Mouse (Mus musculus): ENCODE results near the gene Nfix. TPM values are rescaled to one million over a fixed set of nuclear protein-coding genes. Genes with fewer than 3 reads are reported as not detected.
A peak's percentile ranks its signal among the peaks of the same experiment; 100 is the strongest.

Nfix gene
- total and polyA plus RNA-seq, 3 experiments = 68.7 to 297 (median 274) TPM

- 90% methylated on average over 10 of the region's 10 CpGs for WGBS
- H3K9ac ChIP-seq (ENCODE audit: low read depth, low read length) = no peak overlapping the region
- intact Hi-C loops (cut with DNase I) = loop anchor here (2.0 to 5.0 kb wide), 2 partner anchors 38 to 51 kb away; no protein-coding TSS in a partner anchor
- no peak for TF ChIP-seq EP300 (IDR thresholded peaks at IDR 0.05; ENCODE audit: insufficient read depth, low read depth, low read length)
- no peak for TF ChIP-seq POLR2A (IDR thresholded peaks at IDR 0.05; ENCODE audit: insufficient read depth, low read depth, low read length)
- TF ChIP-seq CTCF (IDR thresholded peaks at IDR 0.05) = no peak
- no peak overlapping the region for H3K27ac ChIP-seq
- no peak for DNase-seq
- H3K36me3 ChIP-seq (ENCODE audit: control insufficient read depth, insufficient read depth, low read length) = no peaks in the 10 kb centered on the region
- no peaks in the 10 kb centered on the region for H3K27me3 ChIP-seq (ENCODE audit: control insufficient read depth, insufficient read depth, low read length)
- no peak overlapping the region for H3K4me3 ChIP-seq
- peaks cover 2% of the 10 kb centered on the region; the same call in 1 of the 2 replicates for H3K79me2 ChIP-seq (replicated peaks; ENCODE audit: control insufficient read depth, insufficient read depth, low read length)
- peaks cover 7% of the 10 kb centered on the region for H3K4me1 ChIP-seq (ENCODE audit: control insufficient read depth, insufficient read depth, low read length)
Observed at GRCm38 (mm10) chr8:84759718-84760117, 40.4 kb downstream of the Nfix start.

DNA sequence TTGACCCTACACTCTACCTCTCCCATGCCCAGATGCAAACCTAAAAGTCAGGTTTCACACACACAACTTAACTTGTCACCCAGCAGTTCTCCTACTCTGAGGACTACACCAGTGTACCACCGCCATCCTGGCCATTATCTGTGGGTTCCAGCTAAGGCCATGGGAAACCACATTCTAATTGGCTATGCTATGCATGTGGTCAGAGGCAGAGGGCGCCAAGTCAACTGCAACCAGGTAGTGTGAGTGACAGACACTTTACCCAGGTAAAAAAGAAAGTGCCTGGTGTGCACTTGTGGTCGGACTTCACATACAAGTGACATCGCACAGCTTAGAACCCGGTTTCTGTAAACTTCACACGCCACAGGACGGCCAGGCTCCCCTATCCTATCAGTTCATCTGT lies 41.0 kb downstream of the Nfix start:
- Histone ChIP-seq H3K4me1 (ENCODE audit: control insufficient read depth, insufficient read depth, low read length) (peaks cover 7% of the 10 kb centered on the region), H3K9ac (ENCODE audit: low read depth, low read length) (no peak overlapping the region), H3K36me3 (ENCODE audit: control insufficient read depth, insufficient read depth, low read length) (no peaks in the 10 kb centered on the region), H3K27me3 (ENCODE audit: control insufficient read depth, insufficient read depth, low read length) (no peaks in the 10 kb centered on the region), H3K27ac (no peak overlapping the region), H3K79me2 (replicated peaks; ENCODE audit: control insufficient read depth, insufficient read depth, low read length) (peaks cover 2% of the 10 kb centered on the region; the same call in 1 of the 2 replicates), H3K4me3 (no peak overlapping the region)
- DNase-seq = peak; percentile 43 to 63
- no peak for TF ChIP-seq POLR2A (IDR thresholded peaks at IDR 0.05; ENCODE audit: insufficient read depth, low read depth, low read length)
- TF ChIP-seq EP300 (IDR thresholded peaks at IDR 0.05; ENCODE audit: insufficient read depth, low read depth, low read length) = 0 out of 2 replicates have a peak, but pooled peaks have one; percentile 43
- peak; percentile 78 for TF ChIP-seq CTCF (IDR thresholded peaks at IDR 0.05)
- WGBS = 72% methylated on average over 7 of the region's 7 CpGs
- intact Hi-C loops (cut with DNase I) = loop anchor here (2.0 kb wide), 1 partner anchor 52 kb away; no protein-coding TSS in a partner anchor

DNA sequence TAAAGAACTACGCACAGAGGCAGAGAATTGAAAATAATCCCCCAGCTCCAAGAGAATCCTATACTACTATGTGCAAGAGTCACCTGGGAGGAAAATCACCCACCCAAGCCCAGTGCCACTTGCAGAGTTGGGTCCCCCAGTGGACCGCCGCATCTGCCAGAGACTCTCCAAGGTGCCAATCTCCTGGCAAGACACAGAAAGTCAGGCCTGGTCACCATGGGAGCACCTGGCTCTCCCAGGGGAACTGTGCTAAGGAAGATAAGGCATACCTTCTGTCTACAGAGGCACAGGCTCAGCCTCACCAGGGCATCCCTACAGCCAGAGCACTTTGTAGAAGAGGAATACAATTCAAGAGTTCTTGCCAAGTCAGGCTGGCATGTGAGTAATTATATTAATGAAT lies 41.8 kb downstream of the Nfix start:
- H3K4me3 ChIP-seq = no peak overlapping the region
- H3K79me2 ChIP-seq (replicated peaks; ENCODE audit: control insufficient read depth, insufficient read depth, low read length) = peaks cover 4% of the 10 kb centered on the region; the same call in 1 of the 2 replicates
- TF ChIP-seq EP300 (IDR thresholded peaks at IDR 0.05; ENCODE audit: insufficient read depth, low read depth, low read length) (no peak), CTCF (IDR thresholded peaks at IDR 0.05) (no peak), POLR2A (IDR thresholded peaks at IDR 0.05; ENCODE audit: insufficient read depth, low read depth, low read length) (no peak)
- H3K4me1 ChIP-seq (ENCODE audit: control insufficient read depth, insufficient read depth, low read length) = peaks cover 7% of the 10 kb centered on the region
- H3K27ac ChIP-seq = no peak overlapping the region
- WGBS = 95% methylated on average over 3 of the region's 3 CpGs
- DNase-seq = no peak
- H3K27me3 ChIP-seq (ENCODE audit: control insufficient read depth, insufficient read depth, low read length) = no peaks in the 10 kb centered on the region
- no peaks in the 10 kb centered on the region for H3K36me3 ChIP-seq (ENCODE audit: control insufficient read depth, insufficient read depth, low read length)
- intact Hi-C loops (cut with DNase I) = loop anchor here (2.0 kb wide), 1 partner anchor 52 kb away; no protein-coding TSS in a partner anchor
- H3K9ac ChIP-seq (ENCODE audit: low read depth, low read length) = no peak overlapping the region

- Histone ChIP-seq H3K27ac (no peak overlapping the region; the same call in 1 of the 2 replicates), H3K36me3 (ENCODE audit: control insufficient read depth, insufficient read depth, low read length) (no peaks in the 10 kb centered on the region), H3K79me2 (replicated peaks; ENCODE audit: control insufficient read depth, insufficient read depth, low read length) (peaks cover 4% of the 10 kb centered on the region), H3K4me3 (no peak overlapping the region), H3K4me1 (ENCODE audit: control insufficient read depth, insufficient read depth, low read length) (peaks cover 10% of the 10 kb centered on the region), H3K9ac (ENCODE audit: low read depth, low read length) (no peak overlapping the region), H3K27me3 (ENCODE audit: control insufficient read depth, insufficient read depth, low read length) (no peaks in the 10 kb centered on the region)
- WGBS = 53% methylated on average over 5 of the region's 5 CpGs
- intact Hi-C loops (cut with DNase I) = no loop called here
- no peak for TF ChIP-seq POLR2A (IDR thresholded peaks at IDR 0.05; ENCODE audit: insufficient read depth, low read depth, low read length)
- no peak for TF ChIP-seq EP300 (IDR thresholded peaks at IDR 0.05; ENCODE audit: insufficient read depth, low read depth, low read length)
- no peak for DNase-seq
Observed at GRCm38 (mm10) chr8:84757501-84757900, 42.6 kb downstream of the Nfix start.

- H3K27ac ChIP-seq = no peak overlapping the region
- WGBS = 89% methylated on average over 6 of the region's 6 CpGs
- no peak for DNase-seq
- H3K79me2 ChIP-seq (replicated peaks; ENCODE audit: control insufficient read depth, insufficient read depth, low read length) = peaks cover 4% of the 10 kb centered on the region
- no peak for TF ChIP-seq EP300 (IDR thresholded peaks at IDR 0.05; ENCODE audit: insufficient read depth, low read depth, low read length)
- TF ChIP-seq POLR2A (IDR thresholded peaks at IDR 0.05; ENCODE audit: insufficient read depth, low read depth, low read length) = no peak
- no peak for TF ChIP-seq CTCF (IDR thresholded peaks at IDR 0.05)
- H3K36me3 ChIP-seq (ENCODE audit: control insufficient read depth, insufficient read depth, low read length) = no peaks in the 10 kb centered on the region
- H3K4me1 ChIP-seq (ENCODE audit: control insufficient read depth, insufficient read depth, low read length) = peaks cover 7% of the 10 kb centered on the region; the same call in 1 of the 2 replicates
- no peaks in the 10 kb centered on the region for H3K27me3 ChIP-seq (ENCODE audit: control insufficient read depth, insufficient read depth, low read length)
- no peak overlapping the region for H3K4me3 ChIP-seq
- no peak overlapping the region for H3K9ac ChIP-seq (ENCODE audit: low read depth, low read length)
- intact Hi-C loops (cut with DNase I) = no loop called here
Observed at GRCm38 (mm10) chr8:84752734-84753582, 47.2 kb downstream of the Nfix start.

- peaks cover 13% of the 10 kb centered on the region for H3K4me1 ChIP-seq (ENCODE audit: control insufficient read depth, insufficient read depth, low read length)
- no peak overlapping the region for H3K4me3 ChIP-seq
- H3K9ac ChIP-seq (ENCODE audit: low read depth, low read length) = no peak overlapping the region
- H3K36me3 ChIP-seq (ENCODE audit: control insufficient read depth, insufficient read depth, low read length) = no peaks in the 10 kb centered on the region
- TF ChIP-seq CTCF (IDR thresholded peaks at IDR 0.05) (no peak), EP300 (IDR thresholded peaks at IDR 0.05; ENCODE audit: insufficient read depth, low read depth, low read length) (no peak), POLR2A (IDR thresholded peaks at IDR 0.05; ENCODE audit: insufficient read depth, low read depth, low read length) (no peak)
- WGBS = 68% methylated on average over 16 of the region's 16 CpGs
- H3K27ac ChIP-seq = peak overlapping the region; percentile 40
- no peak for DNase-seq
- H3K79me2 ChIP-seq (replicated peaks; ENCODE audit: control insufficient read depth, insufficient read depth, low read length) = peaks cover 2% of the 10 kb centered on the region
- intact Hi-C loops (cut with DNase I) = no loop called here
- H3K27me3 ChIP-seq (ENCODE audit: control insufficient read depth, insufficient read depth, low read length) = no peaks in the 10 kb centered on the region
Observed at GRCm38 (mm10) chr8:84749519-84749918, 50.6 kb downstream of the Nfix start.

Measured in heart, adult 2 months (tissue).